Mouse (Mus musculus): ENCODE data around the gene Mettl27.

The Mettl27 gene

DNA sequence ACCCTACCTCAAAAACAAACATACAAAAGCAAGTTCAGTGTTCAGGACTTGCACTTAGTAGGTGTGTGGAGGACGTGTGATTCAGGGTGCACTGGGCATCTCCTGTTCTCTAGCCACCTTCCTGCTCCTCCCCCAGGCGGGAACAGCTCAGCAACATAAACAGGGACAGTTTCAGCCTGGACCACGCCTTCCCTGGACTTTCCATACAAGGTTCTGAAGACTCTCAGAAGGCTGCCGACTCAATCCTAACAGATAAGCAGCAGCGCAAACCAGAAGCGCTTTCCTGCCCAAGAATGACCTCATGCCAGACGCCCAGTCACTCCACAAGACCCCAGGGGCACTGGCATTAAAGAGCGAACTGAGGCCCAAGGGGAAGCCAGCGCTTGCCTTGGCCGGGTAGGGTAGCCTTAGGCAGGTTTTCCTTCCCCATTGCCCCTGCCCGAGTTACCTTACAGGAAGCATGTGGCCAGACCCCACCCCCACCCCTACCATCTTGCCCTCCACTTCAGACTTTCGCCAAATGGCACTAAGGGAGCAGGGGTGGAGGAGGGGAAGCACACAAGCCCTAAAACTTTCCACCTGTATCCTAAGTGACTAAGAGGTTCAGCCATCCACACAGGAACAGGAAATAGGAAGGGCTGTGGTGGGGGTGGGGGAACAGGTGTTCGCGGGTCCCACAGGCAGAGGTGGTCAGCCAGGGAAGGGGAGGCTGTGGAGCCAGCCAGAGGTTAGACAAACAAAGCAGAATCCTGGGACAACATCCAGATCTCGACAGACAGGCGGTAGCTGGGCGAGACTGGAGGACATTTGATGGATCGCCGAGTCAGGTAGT, 19.1 kb downstream of the Mettl27 start:
- in situ Hi-C loops (cut with MboI, MseI), result no loop called here

DNA sequence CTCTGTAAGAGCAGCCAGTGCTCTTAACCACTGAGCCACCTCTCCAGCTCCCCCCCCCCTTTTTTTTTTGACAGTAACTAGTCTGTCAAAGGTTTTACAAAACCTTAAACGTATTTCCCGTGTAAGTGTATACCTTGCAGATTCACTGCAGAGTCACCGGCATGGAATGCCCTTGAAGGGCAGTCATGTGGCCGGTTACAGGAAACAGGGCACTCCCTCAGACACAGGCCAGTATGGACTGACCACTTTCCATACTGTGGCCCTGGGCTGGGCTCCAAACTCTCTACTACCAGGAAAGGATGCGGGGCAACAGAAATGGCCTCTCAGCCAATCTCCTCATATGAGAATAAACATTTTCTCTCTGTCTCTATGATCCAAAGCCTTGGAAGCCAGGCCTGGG, 23.3 kb downstream of the Mettl27 start:
- in situ Hi-C loops (cut with MboI, MseI), result no loop called here

DNA sequence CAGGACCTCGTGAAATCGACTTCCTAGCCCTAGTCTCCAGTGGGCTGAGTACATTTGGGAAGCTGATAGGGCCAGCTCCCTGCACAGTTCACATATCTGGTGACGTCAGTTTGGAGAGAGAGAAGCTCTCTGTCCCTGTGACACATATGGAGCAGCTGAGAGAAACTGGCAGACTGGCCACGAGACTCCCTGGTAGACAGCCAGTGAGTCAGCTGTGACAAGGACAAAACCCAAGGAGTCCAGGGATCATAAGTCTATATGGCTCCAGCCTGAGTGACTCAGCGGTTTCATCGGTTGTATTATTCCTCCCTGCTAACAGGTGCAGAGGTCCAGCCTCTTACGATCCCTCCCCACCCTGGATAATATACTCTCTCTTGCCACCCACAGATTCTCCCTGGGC, 26.9 kb downstream of the Mettl27 start:
- in situ Hi-C loops (cut with MboI, MseI), result no loop called here

DNA sequence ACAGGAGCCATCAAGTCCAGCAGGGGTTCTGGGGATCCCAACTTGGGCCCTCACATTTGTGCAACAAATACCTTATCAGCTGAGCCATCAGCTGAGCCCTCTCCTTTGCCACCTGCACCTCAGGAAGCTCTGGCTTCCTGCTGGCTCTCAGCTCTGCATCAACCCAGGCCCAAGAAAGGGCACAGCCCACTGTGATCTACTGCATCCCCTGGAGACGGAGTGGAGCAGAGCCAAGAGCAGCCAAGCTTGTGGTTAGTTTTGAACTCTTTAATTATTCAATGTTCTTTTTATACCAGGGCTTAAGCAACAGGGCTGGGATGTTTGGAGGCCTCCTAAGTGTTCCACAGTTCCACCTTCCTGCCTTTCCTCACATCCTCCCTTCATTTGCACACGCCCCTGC, 28.3 kb downstream of the Mettl27 start:
- in situ Hi-C loops (cut with MboI, MseI), result loop anchor here (10.0 kb wide), 1 partner anchor 176 kb away; no protein-coding TSS in a partner anchor

DNA sequence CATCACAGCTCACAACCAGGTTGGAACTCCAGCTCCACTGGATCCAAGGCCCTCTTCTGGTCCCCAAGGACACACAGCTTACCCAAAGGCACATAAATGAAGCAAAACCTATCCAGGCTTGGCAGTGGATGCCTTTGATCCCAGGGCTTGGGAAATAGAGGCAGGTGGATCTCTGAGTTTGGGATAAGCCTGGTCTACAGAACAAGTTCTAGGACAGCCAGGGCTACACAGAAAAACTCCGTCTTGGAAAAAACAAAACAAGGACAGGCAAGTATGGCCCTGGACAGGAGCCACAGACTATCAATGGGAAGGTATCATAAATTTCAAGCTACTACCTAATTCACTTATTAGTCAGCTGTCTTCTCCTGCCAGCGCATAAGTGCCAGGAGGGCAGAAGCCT, 29.4 kb downstream of the Mettl27 start:
- in situ Hi-C loops (cut with MboI, MseI), result loop anchor here (10.0 kb wide), 1 partner anchor 177 kb away; no protein-coding TSS in a partner anchor

DNA sequence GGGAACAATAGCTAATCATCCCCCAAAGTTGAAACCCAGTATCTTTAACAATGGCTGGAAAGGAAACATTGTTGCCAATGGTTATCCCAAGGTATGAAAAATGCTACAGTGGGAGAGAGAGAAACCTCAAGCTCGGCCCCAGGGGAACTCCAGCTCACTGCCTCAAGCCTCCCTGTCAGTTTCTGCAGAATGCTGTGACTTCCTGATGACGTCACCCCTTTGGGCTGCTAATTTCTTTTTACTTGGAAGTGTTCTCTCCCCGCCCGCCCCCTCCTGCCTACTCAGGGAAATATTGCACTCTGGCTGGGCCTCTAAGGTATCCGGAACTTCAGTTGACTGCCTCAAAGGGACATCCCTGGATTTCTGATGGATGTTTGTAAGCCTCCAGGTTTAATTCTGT, 31.4 kb downstream of the Mettl27 start:
- in situ Hi-C loops (cut with MboI, MseI), result loop anchor here (10.0 kb wide), 1 partner anchor 179 kb away; no protein-coding TSS in a partner anchor

DNA sequence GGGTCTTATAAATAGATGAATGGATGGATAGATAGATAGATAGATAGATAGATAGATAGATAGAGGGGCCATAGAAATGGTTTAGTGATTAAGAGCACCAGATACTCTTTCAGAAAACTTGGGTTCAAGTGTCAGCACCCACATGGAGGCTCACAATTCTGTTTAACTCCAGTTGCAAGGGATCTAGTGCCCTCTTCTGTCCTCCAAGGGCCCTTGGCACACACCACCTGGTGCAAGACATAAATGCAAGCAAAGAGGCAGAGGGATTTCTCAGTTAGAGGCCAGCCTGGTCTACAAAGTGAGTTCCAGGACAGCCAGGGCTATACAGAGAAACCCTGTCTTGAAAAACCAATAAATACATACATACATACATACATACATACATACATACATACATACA, 32.5 kb downstream of the Mettl27 start:
- in situ Hi-C loops (cut with MboI, MseI), result loop anchor here (5.0 to 10.0 kb wide), 2 partner anchors 47 to 180 kb away; partner anchors contain the start of gene Cldn13

DNA sequence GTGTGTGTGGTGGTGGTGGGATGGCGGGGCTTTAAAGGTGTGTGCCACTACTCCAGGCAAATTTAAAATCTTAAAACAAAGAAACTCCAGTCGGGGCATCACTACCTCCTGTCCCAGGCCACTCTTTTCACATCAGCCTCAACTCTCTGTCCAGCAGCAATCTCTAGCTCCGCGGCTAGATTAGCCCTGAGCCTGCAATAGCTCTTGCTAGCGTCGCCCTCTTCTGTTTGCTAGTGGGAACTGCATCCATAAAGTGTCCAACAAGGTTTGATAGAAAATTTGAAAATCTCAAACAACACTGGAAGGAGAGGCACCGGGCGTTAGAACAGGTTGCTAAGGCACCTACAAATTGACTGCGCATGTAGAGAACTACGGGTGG, 33.3 kb downstream of the Mettl27 start:
- in situ Hi-C loops (cut with MboI, MseI), result loop anchor here (5.0 to 10.0 kb wide), 2 partner anchors 48 to 181 kb away; partner anchors contain the start of gene Cldn13

DNA sequence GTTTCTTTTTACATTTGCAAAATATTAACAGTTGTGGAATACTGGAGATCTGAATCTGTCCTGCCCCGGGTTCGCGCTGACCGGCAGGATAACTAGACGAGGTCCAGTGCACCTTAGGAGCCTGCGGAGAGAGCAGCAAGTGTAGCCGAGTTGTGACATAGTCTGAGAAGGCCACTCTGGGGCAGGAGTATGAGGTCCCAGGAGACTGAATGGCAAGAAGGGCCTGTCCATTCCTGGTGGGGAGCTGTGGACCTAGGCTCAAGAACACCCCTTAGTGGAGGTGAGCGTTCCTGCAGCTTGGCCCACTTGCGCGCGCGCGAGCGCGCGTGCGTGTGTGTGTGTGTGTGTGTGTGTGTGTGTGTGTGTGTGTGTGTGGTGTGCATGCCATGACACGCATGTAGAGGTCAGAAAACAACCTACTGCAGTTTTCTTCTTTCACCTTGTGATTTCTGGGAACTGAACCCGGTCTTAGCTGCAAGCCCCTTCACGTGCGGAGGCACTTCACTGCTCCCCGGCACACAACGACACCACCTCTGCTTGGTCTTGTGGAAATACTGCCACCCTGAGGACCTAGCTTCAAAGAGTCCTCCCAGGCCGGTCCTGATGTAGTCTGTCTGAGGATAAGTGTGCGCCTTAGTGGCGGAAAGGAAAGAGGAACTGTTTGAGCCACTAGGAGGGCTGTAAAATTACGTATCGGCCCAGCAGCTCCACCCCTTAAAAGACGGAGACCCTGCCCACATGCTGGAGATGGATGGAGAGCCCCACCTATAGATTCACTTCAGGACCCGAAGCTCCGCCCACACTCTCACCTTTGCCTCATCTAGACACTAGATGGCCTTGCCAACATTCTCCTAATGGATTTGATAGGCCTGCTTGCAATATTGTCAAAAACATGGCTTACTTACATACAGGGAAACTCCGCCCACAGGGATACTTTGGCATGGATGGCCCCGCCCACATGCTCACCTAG, 34.0 kb downstream of the Mettl27 start:
- in situ Hi-C loops (cut with MboI, MseI), result loop anchor here (5.0 to 10.0 kb wide), 2 partner anchors 49 to 181 kb away; partner anchors contain the start of gene Cldn13

DNA sequence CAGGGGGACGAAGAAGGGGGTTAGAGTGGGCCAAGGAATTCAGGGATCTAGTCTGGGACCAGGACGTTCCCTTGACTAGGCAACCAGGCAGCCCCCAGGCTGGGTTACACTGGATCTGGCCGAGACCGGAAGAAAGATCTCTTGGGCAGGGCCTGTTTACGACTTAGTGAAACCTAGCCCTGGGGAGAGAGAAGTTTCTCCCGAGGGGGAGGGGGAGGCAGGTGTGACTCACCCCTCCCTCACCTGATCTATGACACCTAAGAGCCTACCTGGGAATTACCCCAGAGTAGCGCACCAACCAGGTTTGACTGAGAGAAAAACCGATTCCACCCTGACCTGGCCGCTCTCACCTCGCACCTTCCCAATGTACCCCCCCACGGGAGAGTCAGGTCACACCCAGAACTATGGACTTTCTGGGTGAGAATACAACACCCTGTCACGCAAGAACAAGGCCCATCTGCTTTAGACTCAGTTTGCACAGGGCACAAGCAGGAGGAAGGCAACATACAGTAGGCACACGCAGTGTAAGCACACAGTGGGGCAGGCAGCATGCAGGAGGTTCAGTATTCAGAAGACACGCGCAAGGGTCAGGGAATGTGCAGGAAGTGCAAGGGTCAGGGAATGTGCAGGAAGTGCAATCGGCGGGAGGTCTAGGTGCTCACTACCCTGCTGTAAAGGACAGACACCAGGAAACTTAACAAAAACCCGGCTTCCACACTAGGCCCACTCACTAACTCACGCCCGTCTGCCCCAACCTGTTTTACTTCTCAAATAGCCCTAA, 35.2 kb downstream of the Mettl27 start:
- in situ Hi-C loops (cut with MboI, MseI), result loop anchor here (5.0 to 10.0 kb wide), 2 partner anchors 50 to 183 kb away; partner anchors contain the start of gene Cldn13

DNA sequence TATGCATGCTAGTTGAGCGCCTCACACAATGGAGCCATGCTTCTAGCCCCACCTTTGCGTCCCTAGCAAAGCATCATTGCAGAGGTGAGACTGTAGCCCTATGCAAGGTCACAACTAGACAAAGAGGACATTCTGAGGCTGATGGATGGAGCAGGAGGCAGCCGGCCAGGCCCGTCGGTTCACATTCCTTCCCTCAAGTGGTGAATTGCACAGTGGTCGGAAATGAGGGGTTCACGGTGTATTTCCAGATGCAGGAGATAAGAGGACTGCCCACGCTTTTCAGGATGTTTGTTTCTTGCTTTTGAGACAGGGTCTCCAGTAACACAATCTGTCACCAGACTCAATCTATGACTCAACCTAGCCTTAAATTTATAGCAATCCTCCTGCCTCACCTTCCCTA, 38.5 kb downstream of the Mettl27 start:
- in situ Hi-C loops (cut with MboI, MseI), result no loop called here

DNA sequence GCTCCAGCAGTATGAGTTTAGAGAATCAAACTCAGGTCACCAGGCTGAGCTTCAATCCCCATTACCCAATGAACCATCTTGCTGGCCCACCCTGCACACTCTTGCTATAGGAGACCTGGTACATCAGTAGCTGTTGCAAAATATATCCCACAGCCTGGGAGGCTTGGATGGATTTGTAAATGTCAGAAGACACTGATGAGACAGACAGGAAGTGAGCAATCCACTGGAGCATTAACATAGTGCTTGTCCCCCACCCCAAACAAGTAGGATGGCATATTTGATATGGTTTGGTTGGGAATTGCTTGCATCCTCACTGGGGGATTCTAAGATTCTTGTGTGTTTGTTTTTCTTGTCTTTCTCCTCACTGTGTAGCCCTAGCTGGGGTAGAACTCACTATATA, 40.9 kb downstream of the Mettl27 start:
- in situ Hi-C loops (cut with MboI, MseI), result no loop called here

DNA sequence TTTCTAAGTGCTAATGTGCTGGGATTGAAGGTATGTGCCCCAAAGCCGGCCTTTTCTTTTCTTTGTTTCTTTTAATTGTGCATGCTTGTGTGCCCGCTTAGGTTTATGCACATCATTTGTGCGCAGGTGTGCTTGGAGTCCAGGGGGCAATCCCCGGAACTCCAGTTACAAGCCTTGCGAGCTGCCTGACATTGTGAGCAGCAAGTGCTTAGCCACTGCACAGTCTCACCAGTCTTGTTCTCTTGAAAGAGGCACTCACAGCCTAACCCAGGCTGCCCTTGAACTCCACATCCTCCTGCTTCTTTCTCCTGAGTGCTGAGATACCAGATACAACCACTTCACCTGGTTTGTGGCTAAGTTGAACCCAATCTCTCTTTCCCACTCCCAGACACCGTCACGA, 41.4 kb downstream of the Mettl27 start:
- in situ Hi-C loops (cut with MboI, MseI), result no loop called here

DNA sequence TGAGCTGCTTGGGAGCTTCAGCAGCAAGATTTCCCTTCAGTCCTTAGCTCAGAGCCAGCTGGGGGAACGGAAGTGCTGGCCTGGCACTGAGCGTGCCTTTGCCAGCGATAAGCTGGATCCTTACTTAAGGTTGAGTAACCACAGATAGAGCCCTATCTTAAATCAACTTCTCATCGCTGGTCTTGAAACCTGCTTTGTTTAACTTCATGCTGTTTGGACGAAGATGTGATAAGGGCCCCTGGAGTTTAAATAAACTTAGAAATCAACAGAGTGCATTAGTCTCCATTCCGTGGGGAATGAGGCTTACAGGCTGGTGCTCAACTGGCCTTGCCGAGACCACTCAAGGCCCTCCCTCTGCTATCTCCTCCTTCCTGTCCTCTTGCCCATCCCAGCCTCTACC, 42.1 kb downstream of the Mettl27 start:
- in situ Hi-C loops (cut with MboI, MseI), result no loop called here

DNA sequence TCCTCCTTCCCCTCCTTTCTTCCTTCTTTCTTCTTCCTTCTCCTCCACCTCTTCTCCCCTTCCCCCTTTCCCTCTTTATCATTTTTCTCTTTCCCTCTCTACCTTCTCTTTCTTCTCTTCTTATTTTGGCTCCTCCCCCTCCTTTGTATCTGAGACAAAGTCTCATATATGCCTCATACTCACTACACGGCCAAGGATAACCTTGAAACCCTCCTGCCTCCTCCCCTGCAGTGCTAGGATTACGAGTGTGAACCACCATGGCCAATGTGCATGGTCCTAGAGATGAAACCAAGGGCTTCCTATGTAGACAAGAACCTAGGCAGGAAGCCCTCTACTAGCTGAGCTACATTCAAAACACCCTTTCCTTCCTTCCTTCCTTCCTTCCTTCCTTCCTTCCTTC, 42.8 kb downstream of the Mettl27 start:
- in situ Hi-C loops (cut with MboI, MseI), result no loop called here

DNA sequence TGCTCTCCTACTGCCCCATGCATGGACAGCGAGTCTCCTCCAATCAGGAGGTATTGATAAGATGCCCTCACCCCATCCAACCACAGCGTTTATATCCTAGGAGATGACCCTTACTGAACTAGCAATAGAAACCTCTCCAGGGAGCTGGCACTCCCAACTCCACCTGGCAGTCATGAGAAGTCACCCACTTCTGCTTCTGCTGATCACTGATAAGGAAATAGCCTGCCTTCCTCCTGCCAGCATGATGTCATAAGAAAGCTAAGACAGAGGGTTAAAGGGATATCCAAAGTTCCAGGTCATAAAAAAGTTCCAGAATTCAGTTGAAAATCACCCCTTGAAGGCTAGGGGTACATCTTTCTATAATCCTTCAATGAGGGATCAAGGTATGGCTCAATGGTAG, 44.0 kb downstream of the Mettl27 start:
- in situ Hi-C loops (cut with MboI, MseI), result no loop called here

DNA sequence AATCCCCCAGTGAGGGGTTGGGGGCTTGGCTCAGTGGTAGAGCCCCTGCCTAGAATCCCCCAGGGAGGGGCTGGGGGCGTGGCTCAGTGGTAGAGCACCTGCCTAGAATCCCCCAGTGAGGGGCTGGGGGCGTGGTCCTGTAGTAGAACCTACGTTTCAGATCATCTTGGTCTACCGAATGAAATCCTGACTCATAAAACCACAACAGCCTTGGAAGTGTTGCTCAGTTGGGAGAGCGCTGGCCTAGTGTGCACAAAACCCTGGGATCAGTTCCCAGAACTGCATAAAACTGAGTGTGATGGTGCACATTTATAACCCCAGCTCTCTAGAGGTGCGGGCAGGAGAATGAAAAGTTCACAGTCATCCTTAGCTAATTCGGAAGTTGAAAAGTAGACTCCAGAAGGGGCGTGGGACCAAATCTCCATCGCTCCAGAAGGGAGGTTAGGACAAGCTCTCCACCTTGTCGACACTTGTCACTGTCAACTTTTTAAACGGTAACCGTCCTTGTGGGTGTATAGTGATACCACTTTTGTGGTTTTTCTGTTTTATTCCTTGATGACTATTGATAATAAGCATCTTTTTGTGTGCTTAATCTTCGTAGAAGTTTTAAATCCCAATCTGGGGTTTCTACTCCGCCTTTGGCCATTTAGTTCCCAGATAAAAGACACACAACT, 44.5 kb downstream of the Mettl27 start:
- in situ Hi-C loops (cut with MboI, MseI), result no loop called here

DNA sequence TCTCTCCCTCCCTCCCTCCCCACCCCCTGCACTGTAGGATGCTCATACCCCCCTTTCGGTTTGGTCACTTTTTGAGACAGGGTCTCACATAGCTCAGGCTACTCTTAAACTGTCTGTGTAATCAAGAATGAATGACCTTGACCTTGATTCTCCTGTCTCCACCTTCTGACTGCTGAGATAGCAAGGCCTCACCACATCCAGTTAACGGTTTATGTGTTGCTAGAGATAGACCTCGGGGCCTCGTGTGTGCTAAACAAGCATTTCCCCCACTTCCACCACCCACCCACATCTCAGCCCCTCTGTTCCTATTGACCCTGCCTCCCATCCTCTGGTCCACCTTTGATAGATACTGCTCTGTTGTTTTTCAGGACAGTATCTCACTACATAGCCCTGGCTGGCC, 45.7 kb downstream of the Mettl27 start:
- in situ Hi-C loops (cut with MboI, MseI), result no loop called here

DNA sequence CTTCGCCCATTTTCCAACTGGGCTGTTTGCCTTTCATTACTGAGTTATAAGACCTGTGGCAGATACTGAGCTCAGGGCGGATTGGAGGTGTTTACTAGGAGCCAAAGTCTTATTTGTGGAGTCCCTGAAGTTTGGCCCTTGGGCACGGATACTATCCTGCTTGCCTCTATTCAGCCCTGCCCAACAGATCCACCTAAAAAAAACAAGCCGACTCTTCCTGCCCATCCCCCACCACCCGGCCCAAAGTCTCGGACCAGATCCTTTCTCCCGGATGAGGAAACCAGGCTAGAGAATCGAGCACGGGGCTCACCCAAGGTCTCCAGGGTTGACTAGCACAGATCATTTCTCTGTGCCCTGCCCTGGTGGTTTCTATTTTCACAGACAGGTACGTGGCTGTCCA, 49.0 kb downstream of the Mettl27 start:
- in situ Hi-C loops (cut with MboI, MseI), result no loop called here

DNA sequence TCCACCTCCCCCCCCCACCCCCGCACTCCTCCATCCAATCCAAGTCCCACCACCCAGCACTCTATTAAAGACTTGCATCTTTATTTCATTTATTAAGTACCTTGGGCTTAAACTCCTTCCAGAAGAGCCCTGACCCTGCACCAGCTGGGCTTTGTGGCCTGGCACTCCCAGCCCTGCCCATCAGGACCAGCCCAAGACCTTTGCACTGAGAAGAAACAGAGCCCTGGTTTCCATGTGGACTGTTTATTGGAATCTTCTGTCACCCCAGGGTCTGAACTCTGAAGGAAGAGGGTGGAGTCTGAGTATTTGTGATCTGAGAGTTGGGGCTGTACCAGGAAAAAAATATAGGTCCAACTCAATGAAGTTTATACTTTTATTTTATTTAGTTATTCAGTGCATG, 50.9 kb downstream of the Mettl27 start:
- in situ Hi-C loops (cut with MboI, MseI), result no loop called here

DNA sequence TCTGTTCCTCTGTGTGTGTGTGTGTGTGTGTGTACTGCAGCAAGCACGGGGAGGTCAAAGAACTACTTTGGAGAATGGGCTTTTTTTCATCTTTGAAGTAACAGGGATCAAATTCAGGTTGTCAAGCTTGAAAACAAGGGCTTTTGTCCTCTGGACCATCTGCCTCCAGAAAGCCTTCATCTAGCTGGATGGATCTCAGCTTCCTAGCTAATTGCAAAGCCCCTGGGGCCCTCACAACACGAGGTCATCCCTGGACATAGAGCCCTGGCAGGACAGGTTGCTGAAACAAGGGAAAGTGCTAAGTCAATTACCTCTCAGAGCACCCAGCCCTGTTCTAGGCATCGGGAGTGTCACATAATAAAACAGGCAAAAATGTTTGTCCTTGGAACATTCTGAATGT, 51.6 kb downstream of the Mettl27 start:
- in situ Hi-C loops (cut with MboI, MseI), result no loop called here
